Mouse (Mus musculus) small intestine, adult 2 months (tissue): ENCODE results near the gene Ccdc57.

Experiments used
- CTCF ChIP-seq: fragments of 200-500 bp; IDR thresholded peaks from 2 replicates; pipeline ENCODE4 v1.5.1; 2012; ENCODE audit warnings: low read depth, mild to moderate bottlenecking, control low read depth, inconsistent platforms, low read length, moderate library complexity, mixed read lengths; ENCODE audit not compliant: insufficient replicate concordance, insufficient read length; ENCODE audit errors: extremely low read depth
- POLR2A ChIP-seq: fragments of 200-500 bp; IDR thresholded peaks from 2 replicates; pipeline ENCODE4 v1.6.1; 2012; ENCODE audit warnings: low read depth, mild to moderate bottlenecking, control low read depth, inconsistent platforms, low read length, moderate library complexity

DNA sequence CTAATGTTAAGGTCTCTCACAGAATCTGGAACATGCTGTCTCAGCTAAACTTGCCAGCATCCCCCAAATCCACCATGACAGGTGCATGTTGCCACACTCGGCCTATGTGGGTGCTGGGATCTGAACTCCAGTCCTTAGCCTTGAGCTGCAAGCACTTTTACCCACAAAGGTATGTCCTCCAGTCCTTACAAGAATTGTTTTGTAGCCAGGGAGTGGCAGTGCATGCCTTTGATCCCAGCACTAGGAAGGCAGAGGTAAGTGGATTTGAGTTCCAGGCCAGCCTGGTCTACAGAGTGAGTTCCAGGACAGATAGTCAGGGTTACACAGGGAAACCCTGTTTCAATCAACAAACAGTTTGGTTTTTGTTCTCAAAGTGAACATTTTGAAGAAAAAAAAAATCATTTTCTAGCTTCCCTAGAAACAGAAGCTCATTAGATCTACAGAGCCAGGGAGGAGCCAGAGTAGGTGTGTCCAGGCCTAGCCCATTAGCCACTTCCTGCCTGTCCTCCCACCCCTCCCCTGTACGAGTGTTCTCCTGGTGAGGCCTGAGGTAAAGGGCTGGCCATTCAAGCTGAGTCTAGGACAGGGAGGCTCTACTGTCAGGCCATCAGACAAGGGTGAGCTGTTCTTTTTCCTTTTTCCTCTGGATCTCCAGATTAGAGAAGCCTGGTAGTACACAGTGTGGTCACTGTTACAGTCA is 82.2 kb downstream of the Ccdc57 start:
- TF ChIP-seq POLR2A: no peak
- TF ChIP-seq CTCF: no peak
